Mouse (Mus musculus) MEL (cell line): ENCODE measurements around the gene Mrpl14. TPM values are rescaled to one million over a fixed set of nuclear protein-coding genes. Genes with fewer than 3 reads are reported as not detected.

Source experiments
- DNase-seq: peaks from one replicate; pipeline ENCODE4 v3.0.0; 2011; ENCODE audit warnings: low read depth, low spot score
- H3K27ac ChIP-seq: 2 replicates; pipeline ENCODE4 v1.5.1; 2012; ENCODE audit warnings: low read depth, mild to moderate bottlenecking, control low read depth, low read length, moderate library complexity; ENCODE audit not compliant: control insufficient read depth
- H3K27me3 ChIP-seq, 2 experiments: fragments of 150-350 bp in 1 of 2; sonication (generic) in 1 of 2; 2 replicates each; pipeline ENCODE4 v1.6.1; 2012; ENCODE audit warnings: low read length in 2 of 2, mild to moderate bottlenecking in 2 of 2, improper control_type of control experiment in 1 of 2, moderate library complexity in 1 of 2; ENCODE audit not compliant: insufficient read depth in 2 of 2, control insufficient read depth in 1 of 2
- H3K36me3 ChIP-seq, 2 experiments: 2 replicates each; pipeline ENCODE4 v1.6.1; 2012 to 2014; ENCODE audit warnings: low read length in 2 of 2, improper control_type of control experiment in 1 of 2, inconsistent platforms in 1 of 2, mild to moderate bottlenecking in 1 of 2; ENCODE audit not compliant: insufficient read depth in 2 of 2, control insufficient read depth in 1 of 2
- H3K4me1 ChIP-seq, 2 experiments: fragments of 150-350 bp in 1 of 2; sonication (generic) in 1 of 2; 2 replicates each; pipeline ENCODE4 v1.6.1; 2012; ENCODE audit warnings: low read length in 2 of 2, improper control_type of control experiment in 1 of 2, mild to moderate bottlenecking in 1 of 2; ENCODE audit not compliant: insufficient read depth in 2 of 2, control insufficient read depth in 1 of 2
- H3K4me3 ChIP-seq, 2 experiments: fragments of 150-350 bp in 1 of 2; sonication (generic) in 1 of 2; 2 replicates each; pipeline ENCODE4 v1.5.1; 2012; ENCODE audit warnings: low read depth in 2 of 2, low read length in 2 of 2, mild to moderate bottlenecking in 2 of 2, moderate library complexity in 2 of 2, control low read depth in 1 of 2, improper control_type of control experiment in 1 of 2; ENCODE audit not compliant: control insufficient read depth in 1 of 2, insufficient read depth in 1 of 2
- H3K79me2 ChIP-seq: 2 replicates; pipeline ENCODE4 v1.6.1; 2012; ENCODE audit warnings: mild to moderate bottlenecking, low read length, moderate library complexity; ENCODE audit not compliant: control insufficient read depth, poor library complexity, insufficient read depth
- H3K9ac ChIP-seq: 2 replicates; pipeline ENCODE4 v1.6.1; 2012; ENCODE audit warnings: low read depth, mild to moderate bottlenecking, control low read depth, low read length, moderate library complexity; ENCODE audit not compliant: control insufficient read depth, poor library complexity, severe bottlenecking
- H3K9me3 ChIP-seq: fragments of 150-350 bp; sonication (generic); replicated peaks from 2 replicates; pipeline ENCODE4 v1.6.1; 2012; ENCODE audit warnings: mild to moderate bottlenecking, low read length, improper control_type of control experiment, moderate library complexity; ENCODE audit not compliant: insufficient read depth
- CTCF ChIP-seq, 3 experiments: IDR thresholded peaks in 2 of 3; conservative IDR thresholded peaks in 1 of 3; 2 replicates each; pipeline ENCODE4 v1.5.1; 2011 to 2012; ENCODE audit warnings: low read length in 3 of 3, low read depth in 2 of 3, mild to moderate bottlenecking in 2 of 3, improper control_type of control experiment in 1 of 3, inconsistent platforms in 1 of 3, mixed read lengths in 1 of 3, moderate library complexity in 1 of 3; ENCODE audit not compliant: control insufficient read depth in 1 of 3, insufficient read depth in 1 of 3, poor library complexity in 1 of 3, severe bottlenecking in 1 of 3
- EP300 ChIP-seq, 2 experiments: IDR thresholded peaks; 2 replicates each; pipeline ENCODE4 v1.6.1; 2011; ENCODE audit warnings: improper control_type of control experiment in 2 of 2, low read length in 2 of 2, low read depth in 1 of 2, mild to moderate bottlenecking in 1 of 2
- ETS1 ChIP-seq: IDR thresholded peaks from 2 replicates; pipeline ENCODE4 v1.6.1; 2012; ENCODE audit warnings: low read depth, mild to moderate bottlenecking, inconsistent platforms, low read length, improper control_type of control experiment, moderate library complexity
- GATA1 ChIP-seq: IDR thresholded peaks from 2 replicates; pipeline ENCODE4 v1.6.1; 2011; ENCODE audit warnings: low read depth, low read length, improper control_type of control experiment
- MAZ ChIP-seq: IDR thresholded peaks from 2 replicates; pipeline ENCODE4 v1.6.1; 2012; ENCODE audit warnings: low read depth, mild to moderate bottlenecking, inconsistent platforms, low read length, improper control_type of control experiment
- NELFE ChIP-seq: IDR thresholded peaks from 2 replicates; pipeline ENCODE4 v1.6.1; 2011; ENCODE audit warnings: low read depth, low read length, improper control_type of control experiment
- POLR2A ChIP-seq, 2 experiments: IDR thresholded peaks; 2 replicates each; pipeline ENCODE4 v1.6.1; 2011 to 2012; ENCODE audit warnings: low read length in 2 of 2, mild to moderate bottlenecking in 2 of 2, control low read depth in 1 of 2, improper control_type of control experiment in 1 of 2, low read depth in 1 of 2, moderate library complexity in 1 of 2; ENCODE audit not compliant: control insufficient read depth in 1 of 2, insufficient read depth in 1 of 2, poor library complexity in 1 of 2
- RCOR1 ChIP-seq: IDR thresholded peaks from 2 replicates; pipeline ENCODE4 v1.6.1; 2012; ENCODE audit warnings: low read depth, mild to moderate bottlenecking, inconsistent platforms, low read length, improper control_type of control experiment
- SIN3A ChIP-seq: IDR thresholded peaks from 2 replicates; pipeline ENCODE4 v1.6.1; 2012; ENCODE audit warnings: low read length, improper control_type of control experiment, inconsistent platforms
- TAL1 ChIP-seq: IDR thresholded peaks from 2 replicates; pipeline ENCODE4 v1.6.1; 2012; ENCODE audit warnings: mild to moderate bottlenecking, inconsistent platforms, low read length, moderate library complexity, mixed read lengths
- TCF12 ChIP-seq: IDR thresholded peaks from 2 replicates; pipeline ENCODE4 v1.6.1; 2014; ENCODE audit warnings: low read depth, mild to moderate bottlenecking, inconsistent platforms, low read length, improper control_type of control experiment, moderate library complexity
- ZC3H11A ChIP-seq: IDR thresholded peaks from 2 replicates; pipeline ENCODE4 v1.6.1; 2012; ENCODE audit warnings: low read depth, mild to moderate bottlenecking, inconsistent platforms, low read length, improper control_type of control experiment
- ZKSCAN1 ChIP-seq: IDR thresholded peaks from 2 replicates; pipeline ENCODE4 v1.6.1; 2012; ENCODE audit warnings: low read depth, mild to moderate bottlenecking, inconsistent platforms, low read length, improper control_type of control experiment, moderate library complexity
- polyA plus RNA-seq, 2 experiments: library from polyadenylated mRNA; stranded (reverse) in 1 of 2; unstranded in 1 of 2; fragments of >175 nt in 1 of 2; fragments of >200 nt in 1 of 2; gene quantifications; 2 replicates each; pipeline versions ENCODE4 v1.2.1 to v1.2.4; 2012; ENCODE audit warnings: low replicate concordance in 2 of 2, low read depth in 1 of 2; ENCODE audit not compliant: insufficient read length in 2 of 2, insufficient read depth in 1 of 2, missing spikeins in 1 of 2
- total RNA-seq: library from RNA; depleted of rRNA; stranded (reverse); fragments of 300-350 nt; gene quantifications from 2 replicates; pipeline ENCODE4 v1.2.3, GENCODE M21; 2012

The Mrpl14 gene
- total and polyA plus RNA-seq, 3 experiments: 66.2 to 159 TPM; not detected in 1

GRCm38 (mm10) chr17:45737078-45737601, 51.0 kb downstream of the Mrpl14 start:
- peak overlapping the region; percentile 64 for H3K27ac ChIP-seq
- H3K9me3 ChIP-seq: no peaks in the 10 kb centered on the region
- 0 out of 4 replicates have a peak, but pooled peaks cover 0 to 2% of the 10 kb centered on the region in 2 experiments for H3K36me3 ChIP-seq
- H3K4me3 ChIP-seq: peak overlapping the region; percentile 63 to 74
- peak; percentile 31; the same call in 1 of the 2 replicates for TF ChIP-seq MAZ
- peak; percentile 28; the same call in 1 of the 2 replicates for TF ChIP-seq GATA1
- TF ChIP-seq EP300 (IDR thresholded peaks at IDR 0.05; ENCODE audit: low read depth in 1 of 2, low read length in 2 of 2): peak; percentile 3 to 17; a peak in 1 of 4 replicates
- 0 out of 2 replicates have a peak, but pooled peaks have one; percentile 11 for TF ChIP-seq TAL1
- TF ChIP-seq POLR2A (IDR thresholded peaks at IDR 0.05; ENCODE audit: control insufficient read depth in 1 of 2, insufficient read depth in 1 of 2, low read depth in 1 of 2, low read length in 2 of 2, poor library complexity in 1 of 2): peak; percentile 6 to 12; a peak in 2 of 4 replicates
- TF ChIP-seq NELFE: peak; percentile 7; the same call in 1 of the 2 replicates
- TF ChIP-seq ZKSCAN1: peak; percentile 94
- 0 out of 2 replicates have a peak, but pooled peaks have one; percentile 10 for TF ChIP-seq TCF12
- TF ChIP-seq ETS1: no peak
- no peak for TF ChIP-seq CTCF (IDR thresholded peaks at IDR 0.05 in 2 of 3, conservative IDR thresholded peaks at IDR 0.05 in 1 of 3; ENCODE audit: control insufficient read depth in 1 of 3, insufficient read depth in 1 of 3, low read depth in 2 of 3, low read length in 3 of 3, poor library complexity in 1 of 3, severe bottlenecking in 1 of 3)
- peak overlapping the region; percentile 82 for H3K9ac ChIP-seq
- H3K27me3 ChIP-seq: no peaks in the 10 kb centered on the region
- DNase-seq: peak; percentile 84
- H3K79me2 ChIP-seq: peaks cover 2% of the 10 kb centered on the region; the same call in 1 of the 2 replicates
- peaks cover 2 to 22% of the 10 kb centered on the region in 2 experiments for H3K4me1 ChIP-seq

DNA sequence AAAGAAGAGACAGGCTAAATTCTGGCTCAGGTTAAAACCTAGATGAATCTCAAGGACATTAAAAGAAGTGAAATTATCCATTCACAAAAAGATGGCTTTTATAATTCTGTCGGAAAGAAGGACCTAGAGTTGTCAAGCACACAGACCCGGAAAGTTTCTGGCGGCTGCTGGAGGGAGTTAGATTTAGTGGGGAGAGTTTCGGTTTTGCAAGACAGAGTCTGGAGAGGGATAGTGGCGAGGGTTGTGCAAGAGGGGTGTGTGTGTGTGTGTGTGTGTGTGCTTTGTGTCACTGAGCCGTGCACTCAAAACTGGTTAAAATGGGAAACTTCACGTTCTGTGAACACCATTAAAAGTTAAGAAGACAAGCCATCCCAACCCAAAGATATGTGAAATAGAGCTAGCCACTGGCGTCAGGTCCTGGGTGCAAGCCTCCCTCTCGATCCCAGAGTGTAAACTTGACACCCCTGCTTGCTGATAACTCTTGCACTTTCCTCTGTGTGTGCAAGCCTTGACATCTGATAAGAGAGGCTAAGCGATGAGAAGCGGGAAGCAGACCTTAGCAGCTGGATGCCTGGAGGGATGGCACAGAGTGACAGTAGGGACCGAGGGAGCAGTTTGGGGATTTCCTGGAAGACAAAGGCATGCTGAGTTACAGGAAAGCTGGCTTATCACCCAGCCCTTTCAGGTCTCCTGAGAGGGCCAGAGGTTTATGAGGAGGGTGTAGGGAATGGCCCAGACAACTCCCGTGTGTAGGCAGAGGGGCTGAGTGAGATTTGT, 56.4 kb downstream of the Mrpl14 start:
- H3K27me3 ChIP-seq: no peaks in the 10 kb centered on the region
- no peak overlapping the region for H3K27ac ChIP-seq
- H3K9me3 ChIP-seq: no peaks in the 10 kb centered on the region
- no peaks in the 10 kb centered on the region for H3K79me2 ChIP-seq
- peaks cover 3 to 24% of the 10 kb centered on the region in 2 experiments; a peak in 3 of 4 replicates for H3K4me1 ChIP-seq
- H3K4me3 ChIP-seq: no peak overlapping the region
- no peak overlapping the region for H3K9ac ChIP-seq
- H3K36me3 ChIP-seq: peaks cover 0 to 9% of the 10 kb centered on the region in 2 experiments; a peak in 2 of 4 replicates
- TF ChIP-seq RCOR1 (peak; percentile 58), SIN3A (no peak), TCF12 (0 out of 2 replicates have a peak, but pooled peaks have one; percentile 37), ZKSCAN1 (no peak), TAL1 (peak; percentile 16; the same call in 1 of the 2 replicates), ZC3H11A (0 out of 2 replicates have a peak, but pooled peaks have one; percentile 8), ETS1 (peak; percentile 57; the same call in 1 of the 2 replicates), GATA1 (peak; percentile 74), EP300 (IDR thresholded peaks at IDR 0.05; ENCODE audit: low read depth in 1 of 2, low read length in 2 of 2) (peak in 1 of 2 experiments; percentile 46; a peak in 3 of 4 replicates)
- TF ChIP-seq, all 39 proteins: peak for 7
- peak; percentile 55 for DNase-seq
